In genomic region chr11:105936200-105936599, GRCm38 (mm10) we compare ENCODE assay signal across 10 mouse cellular contexts. TPM values are rescaled to one million over a fixed set of nuclear protein-coding genes. Genes with fewer than 3 reads are reported as not detected.
DNase-seq lines count a peak whose midpoint lies in the region; ATAC-seq lines count a peak whose summit lies in the region.
"Had no signal": no experiment of that assay in that cellular context is flagged by ENCODE, and none has a peak within 500 bp of the region (broad histone marks: within the 10 kb centered on the region; RNA-seq: fewer than 3 reads in every experiment).

No protein-coding gene starts in this region.

- no peak overlapping the region for H3K4me3 ChIP-seq in heart, embryonic 11.5 days (ENCODE audit: low read depth, low read length)
- H3K4me3 ChIP-seq: hindbrain, embryonic 15.5 days; liver, embryonic 13.5 days had no signal

- no peak for ATAC-seq in heart, embryonic 11.5 days (replicated peaks; ENCODE audit: insufficient number of reproducible peaks, low FRiP score, low TSS enrichment)

- H3K9ac ChIP-seq in heart, embryonic 11.5 days (ENCODE audit: low read depth, low read length), result no peak overlapping the region
- H3K9ac ChIP-seq: hindbrain, embryonic 15.5 days; liver, embryonic 13.5 days had no signal

- H3K4me1 ChIP-seq in heart, embryonic 11.5 days (ENCODE audit: control insufficient read depth, insufficient read depth, low read length), result no peaks in the 10 kb centered on the region
- H3K4me1 ChIP-seq: liver, embryonic 13.5 days had no signal

- H3K36me3 ChIP-seq in heart, embryonic 11.5 days (ENCODE audit: control insufficient read depth, insufficient read depth, low read length), result no peaks in the 10 kb centered on the region
- H3K36me3 ChIP-seq: liver, embryonic 13.5 days had no signal

- peaks cover 32% of the 10 kb centered on the region for H3K27me3 ChIP-seq in heart, embryonic 11.5 days (ENCODE audit: control insufficient read depth, insufficient read depth, low read length)
- H3K27me3 ChIP-seq: hindbrain, embryonic 15.5 days had no signal

- no peaks in the 10 kb centered on the region for H3K9me3 ChIP-seq in heart, embryonic 11.5 days (replicated peaks; ENCODE audit: control insufficient read depth, low read length)
- H3K9me3 ChIP-seq: hindbrain, embryonic 15.5 days; liver, embryonic 13.5 days had no signal

- 74% methylated on average over 6 of the region's 6 CpGs for WGBS in heart, embryonic 11.5 days (ENCODE audit: insufficient replicate concordance)

- no peak overlapping the region for H3K4me2 ChIP-seq in heart, embryonic 11.5 days
- H3K4me2 ChIP-seq: hindbrain, embryonic 15.5 days; liver, embryonic 13.5 days had no signal

- no peak overlapping the region for H3K27ac ChIP-seq in heart, embryonic 11.5 days (ENCODE audit: low read depth, low read length)
- H3K27ac ChIP-seq: hindbrain, embryonic 15.5 days; liver, embryonic 13.5 days had no signal

- DNase-seq in heart, adult 11 months, result peak; percentile 99
- DNase-seq in 3134 (ENCODE audit: extremely low read depth, insufficient read length, low spot score), result peak; percentile 34
- peak; percentile 21 for DNase-seq in cerebellum, adult 8-10 months
- peak; percentile 57 for DNase-seq in kidney, adult 9 months
- no peak for DNase-seq in liver
- DNase-seq in embryo, embryonic 10.5 days (ENCODE audit: low spot score), result no peak
- DNase-seq in thymus, postnatal 25 days, result no peak
- DNase-seq: liver, embryonic 13.5 days had no signal

RNA-seq across cellular contexts. Expression of gene Cyb561, which starts 16.9 kb away (rescaled TPM):
- 3.5 and 3.7 TPM in 2 replicates for polyA plus RNA-seq in heart, embryonic 11.5 days (2014; fragmentation: Nextera tagmentation; extraction: Ambion mirVana)

RNA-seq across cellular contexts. Expression of gene Ace, which starts 31.5 kb away (rescaled TPM):
- polyA plus RNA-seq in heart, embryonic 11.5 days (2014; fragmentation: Nextera tagmentation; extraction: Ambion mirVana), result 0.52 and 0.59 TPM in 2 replicates

RNA-seq across cellular contexts. Expression of gene Ace3, which starts 58.3 kb away (rescaled TPM):
- not detected in 2 replicates for polyA plus RNA-seq in heart, embryonic 11.5 days (2014; fragmentation: Nextera tagmentation; extraction: Ambion mirVana)
- polyA plus RNA-seq: hindbrain, embryonic 15.5 days; liver, embryonic 13.5 days had no signal

Comparison
In these comparisons a context has a peak if more than half of its experiments do, and no peak if none do; other contexts are left out.
1. DNase-seq: peak in heart, adult 11 months (single experiment), 3134 (single experiment), cerebellum, adult 8-10 months (single experiment) and kidney, adult 9 months (single experiment); none in liver (single experiment), embryo, embryonic 10.5 days (single experiment) and thymus, postnatal 25 days (single experiment).